Mouse (Mus musculus) kidney, postnatal 10 days (tissue): ENCODE results near the gene Atp2b1.

Experiments
- DNase-seq: peaks from one replicate; pipeline ENCODE4 v3.0.0; 2021; ENCODE audit warnings: mixed read lengths

Atp2b1 gene

GRCm38 (mm10) chr10:99037185-99038065 is 123.2 kb downstream of the Atp2b1 start:
- peak; percentile 32 for DNase-seq

- no peak for DNase-seq
Measured at GRCm38 (mm10) chr10:99038866-99039265, 124.7 kb downstream of the Atp2b1 start.

- DNase-seq: no peak
Measured at GRCm38 (mm10) chr10:99040171-99040570, 126.0 kb downstream of the Atp2b1 start.

- DNase-seq: no peak
Measured at GRCm38 (mm10) chr10:99046756-99047550, 132.7 kb downstream of the Atp2b1 start.

- DNase-seq: no peak
Measured at GRCm38 (mm10) chr10:99047551-99047940, 133.3 kb downstream of the Atp2b1 start.

- no peak for DNase-seq
Measured at GRCm38 (mm10) chr10:99050093-99050492, 135.9 kb downstream of the Atp2b1 start.

- DNase-seq: no peak
Measured at GRCm38 (mm10) chr10:99053111-99053510, 138.9 kb downstream of the Atp2b1 start.

- DNase-seq: no peak
Measured at GRCm38 (mm10) chr10:99060588-99060987, 146.4 kb downstream of the Atp2b1 start.

- DNase-seq: no peak
Measured at GRCm38 (mm10) chr10:99061418-99061817, 147.2 kb downstream of the Atp2b1 start.

- DNase-seq: no peak
Measured at GRCm38 (mm10) chr10:99062546-99062945, 148.3 kb downstream of the Atp2b1 start.
